Mouse (Mus musculus) left cerebral cortex, postnatal 25 days (tissue): ENCODE results near the gene Abcb8. TPM values are rescaled to one million over a fixed set of nuclear protein-coding genes. Genes with fewer than 3 reads are reported as not detected.
"Not testable (repeated sequence)": the region's sequence is repeated elsewhere in the genome, so short reads cannot be mapped to it uniquely, and the experiment has no call there.

Experiments
- DNase-seq, 2 experiments: peaks; one replicate each; pipeline ENCODE4 v3.0.0; 2022; ENCODE audit warnings: low spot score in 2 of 2, mixed read lengths in 1 of 2
- intact Hi-C: fragments of 180-260 bp; cut with DNase I; formaldehyde crosslinking; loops from one replicate; pipeline ENCODE4 v1.15.1; 2025
- total RNA-seq, 2 experiments: library from RNA; stranded (reverse); gene quantifications; 2 replicates each; pipeline ENCODE4 v1.2.3; 2021

Abcb8 gene
- total RNA-seq, 2 experiments from 2014 or later = 41.3 to 54.2 TPM

- DNase-seq = no peak
- intact Hi-C loops = loop anchor here (5.0 kb wide), 1 partner anchor 36 kb away; the partner anchor contains the start of gene Kcnh2
These were observed 5.1 kb upstream of the Abcb8 start for GRCm38 (mm10) chr5:24388246-24388915.

DNA sequence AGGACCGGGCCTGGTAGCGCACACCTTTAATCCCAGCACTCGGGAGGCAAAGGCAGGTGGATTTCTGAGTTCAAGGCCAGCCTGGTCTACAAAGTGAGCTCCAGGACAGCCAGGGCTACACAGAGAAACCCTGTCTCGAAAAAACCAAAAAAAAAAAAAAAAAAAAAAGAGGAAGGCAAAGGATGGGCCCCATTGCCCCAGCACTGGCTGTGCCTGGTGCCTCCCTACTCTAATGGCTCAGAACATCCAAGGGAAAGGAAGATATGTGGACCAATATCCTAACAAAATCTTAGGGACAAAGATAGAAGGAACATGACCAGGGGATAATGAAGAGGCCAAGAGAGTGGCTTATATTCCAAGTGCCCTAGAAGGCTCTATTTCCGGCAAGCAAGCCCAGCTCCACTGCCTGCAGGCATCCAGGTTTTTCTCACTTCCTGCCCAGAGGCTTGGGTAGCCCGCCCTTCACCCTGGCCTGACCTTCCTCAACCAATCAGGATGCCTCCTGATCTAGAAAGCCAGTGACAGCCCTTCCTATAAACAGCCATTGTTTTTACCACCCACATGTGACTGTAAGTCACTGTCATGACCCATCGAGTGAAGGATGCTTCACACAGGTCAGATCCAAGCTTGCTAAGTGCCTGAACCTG, 4.3 kb upstream of the Abcb8 start:
- intact Hi-C loops = loop anchor here (5.0 kb wide), 1 partner anchor 37 kb away; the partner anchor contains the start of gene Kcnh2
- no peak for DNase-seq

- no peak for DNase-seq
- intact Hi-C loops = loop anchor here (5.0 kb wide), 2 partner anchors 37 to 222 kb away; partner anchors contain the start of gene Kcnh2
These were observed 3.8 kb upstream of the Abcb8 start for GRCm38 (mm10) chr5:24389658-24390020.

- no peak for DNase-seq
- intact Hi-C loops = loop anchor here (5.0 kb wide), 1 partner anchor 225 kb away; no protein-coding TSS in a partner anchor
These were observed 1.6 kb upstream of the Abcb8 start, which contains the start of gene Atg9b for GRCm38 (mm10) chr5:24391864-24392263. TSS of gene Atg9b (minus strand) at chr5:24392143.

DNA sequence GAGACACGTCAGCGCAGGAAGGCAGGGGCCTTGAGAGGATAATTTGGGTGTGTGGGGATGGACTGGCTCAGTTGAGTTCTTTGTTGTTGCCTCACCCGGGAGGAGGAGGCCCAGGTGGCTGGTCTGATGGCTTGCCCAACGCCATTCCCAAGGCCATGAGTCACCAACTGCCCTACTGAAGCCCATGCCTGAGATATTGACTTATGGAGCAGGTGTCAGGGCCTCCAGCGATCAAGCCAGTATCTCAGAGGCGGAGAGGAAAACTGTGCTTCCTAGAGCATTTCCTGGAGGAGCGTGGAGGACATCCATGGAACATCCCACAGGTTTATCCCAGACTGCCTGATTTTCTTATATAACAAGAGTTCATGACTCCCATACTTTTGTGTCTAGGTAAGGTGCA, 739 bp upstream of the Abcb8 start:
- no peak for DNase-seq
- intact Hi-C loops = loop anchor here (5.0 kb wide), 1 partner anchor 225 kb away; no protein-coding TSS in a partner anchor

DNA sequence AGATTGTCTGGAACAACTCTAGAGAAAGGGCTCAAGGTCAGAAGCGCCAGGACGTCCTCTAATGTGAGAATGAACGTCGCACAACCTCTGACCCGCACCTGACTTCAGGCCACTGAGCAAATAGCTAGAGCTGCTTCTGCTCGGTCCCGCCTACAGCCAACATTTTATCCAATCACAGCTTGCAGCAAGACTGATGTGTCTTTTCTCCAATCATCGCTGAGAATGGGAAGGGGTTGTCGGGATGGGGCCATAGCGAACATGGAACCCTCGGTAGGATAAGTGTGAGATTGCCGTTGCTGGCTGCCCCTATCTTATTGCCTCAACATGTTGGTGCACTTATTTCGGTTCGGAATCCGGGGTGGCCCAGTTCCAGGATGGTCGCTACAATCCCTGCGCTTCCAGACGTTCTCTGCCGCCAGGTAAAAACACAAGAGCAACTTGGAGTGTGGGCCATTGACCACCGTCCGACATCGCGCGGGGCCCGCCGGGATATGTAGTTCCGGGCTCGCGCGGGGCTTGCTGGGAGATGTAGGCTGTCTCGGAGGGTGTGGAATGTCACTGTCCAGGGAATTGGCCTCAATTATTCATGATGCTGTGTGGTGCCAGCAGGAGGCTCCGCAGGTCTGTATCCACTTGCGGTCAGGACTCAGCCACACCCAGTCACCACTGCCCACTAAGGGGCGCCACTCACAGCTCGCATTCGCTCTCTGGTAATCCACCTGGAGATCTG, 867 bp downstream of the Abcb8 start:
- DNase-seq = peak; percentile 96 to 99
- intact Hi-C loops = loop anchor here (5.0 kb wide), 1 partner anchor 227 kb away; no protein-coding TSS in a partner anchor

DNA sequence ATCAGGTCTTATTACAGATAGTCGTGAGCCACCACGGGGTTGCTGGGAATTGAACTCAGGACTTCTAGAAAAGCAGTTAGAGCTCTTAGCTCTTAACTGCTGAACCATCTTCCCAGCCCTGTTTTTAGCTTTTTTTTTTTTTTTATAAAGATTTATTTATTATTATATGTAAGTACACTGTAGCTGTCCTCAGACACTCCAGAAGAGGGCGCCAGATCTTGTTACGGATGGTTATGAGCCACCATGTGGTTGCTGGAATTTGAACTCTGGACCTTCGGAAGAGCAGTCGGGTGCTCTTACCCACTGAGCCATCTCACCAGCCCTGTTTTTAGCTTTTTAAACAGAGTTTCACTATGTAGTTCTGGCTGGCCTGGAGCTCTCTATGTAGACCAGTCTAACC, 2.8 kb downstream of the Abcb8 start:
- intact Hi-C loops = loop anchor here (5.0 kb wide), 1 partner anchor 76 kb away; no protein-coding TSS in a partner anchor
- DNase-seq = not testable (repeated sequence)

- peak in 1 of 2 experiments; percentile 39 for DNase-seq
- intact Hi-C loops = loop anchor here (5.0 kb wide), 1 partner anchor 73 kb away; no protein-coding TSS in a partner anchor
These were observed 6.2 kb downstream of the Abcb8 start for GRCm38 (mm10) chr5:24399686-24400085.

DNA sequence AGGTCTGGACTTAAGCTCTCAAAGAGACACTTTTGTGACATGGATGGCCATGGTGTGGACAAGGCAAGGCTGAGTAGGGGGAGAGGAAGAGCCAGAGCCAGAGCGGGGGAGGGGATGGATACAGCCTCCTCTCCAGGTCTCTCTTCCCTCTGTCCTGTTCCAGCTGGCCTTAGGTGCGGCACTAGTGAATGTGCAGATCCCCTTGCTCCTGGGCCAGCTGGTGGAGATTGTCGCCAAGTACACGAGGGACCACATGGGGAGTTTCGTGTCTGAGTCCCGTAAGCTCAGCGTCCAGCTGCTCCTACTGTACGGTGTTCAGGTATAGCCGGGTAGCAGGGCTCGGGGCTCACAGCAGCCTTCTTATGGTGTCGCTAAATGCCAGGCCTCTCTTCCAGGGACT, 6.9 kb downstream of the Abcb8 start:
- intact Hi-C loops = no loop called here
- no peak for DNase-seq

DNA sequence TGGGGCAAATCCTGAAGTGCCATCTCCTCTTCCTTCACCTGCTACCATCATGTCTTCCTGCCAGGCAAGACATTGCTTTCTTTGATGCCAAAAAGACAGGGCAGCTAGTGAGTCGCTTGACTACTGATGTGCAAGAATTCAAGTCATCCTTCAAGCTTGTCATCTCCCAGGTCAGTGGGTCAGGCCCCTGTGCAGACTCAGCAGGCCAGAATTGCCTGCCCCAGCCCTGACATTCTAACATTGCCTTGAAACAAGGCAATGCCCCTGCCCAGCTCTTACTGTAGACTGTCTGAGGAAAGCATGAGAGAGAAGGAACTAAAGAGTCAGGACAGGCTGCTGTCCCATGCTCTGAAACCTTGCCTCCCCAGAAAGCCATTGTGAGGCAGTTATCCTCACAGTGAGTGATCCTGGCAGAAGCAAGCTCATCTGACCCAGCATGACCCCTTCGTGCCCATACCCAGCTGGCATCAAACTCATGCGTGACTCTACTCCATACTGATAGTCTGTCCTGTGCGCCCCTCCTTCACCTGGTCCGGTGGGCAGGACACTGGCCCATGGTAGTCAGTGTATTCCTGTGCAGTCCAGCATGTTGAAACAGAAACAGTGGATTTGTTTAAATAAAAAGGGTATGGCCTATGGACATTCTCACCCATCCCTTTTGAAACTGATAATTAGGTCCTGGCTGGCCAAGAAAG, 7.6 kb downstream of the Abcb8 start:
- intact Hi-C loops = no loop called here
- DNase-seq = no peak

DNA sequence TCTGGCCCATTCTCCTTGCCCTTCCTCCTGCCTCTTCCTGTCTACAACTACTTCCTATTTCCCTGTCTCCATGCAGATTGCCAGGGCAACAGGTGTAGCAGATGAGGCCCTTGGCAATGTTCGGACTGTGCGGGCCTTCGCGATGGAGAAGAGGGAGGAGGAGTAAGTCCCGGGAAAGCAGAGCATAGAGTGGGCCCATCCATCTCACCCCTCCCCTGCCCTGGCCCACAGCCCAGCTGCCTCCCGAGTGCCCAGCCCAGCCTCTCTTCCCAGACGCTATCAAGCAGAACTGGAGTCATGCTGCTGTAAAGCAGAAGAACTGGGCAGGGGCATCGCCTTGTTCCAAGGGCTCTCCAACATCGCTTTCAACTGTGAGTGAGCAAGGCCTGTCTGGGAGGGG, 8.5 kb downstream of the Abcb8 start:
- intact Hi-C loops = no loop called here
- DNase-seq = no peak

GRCm38 (mm10) chr5:24404594-24405360, 11.3 kb downstream of the Abcb8 start:
- peak in 1 of 2 experiments; percentile 53 for DNase-seq
- intact Hi-C loops = no loop called here

DNA sequence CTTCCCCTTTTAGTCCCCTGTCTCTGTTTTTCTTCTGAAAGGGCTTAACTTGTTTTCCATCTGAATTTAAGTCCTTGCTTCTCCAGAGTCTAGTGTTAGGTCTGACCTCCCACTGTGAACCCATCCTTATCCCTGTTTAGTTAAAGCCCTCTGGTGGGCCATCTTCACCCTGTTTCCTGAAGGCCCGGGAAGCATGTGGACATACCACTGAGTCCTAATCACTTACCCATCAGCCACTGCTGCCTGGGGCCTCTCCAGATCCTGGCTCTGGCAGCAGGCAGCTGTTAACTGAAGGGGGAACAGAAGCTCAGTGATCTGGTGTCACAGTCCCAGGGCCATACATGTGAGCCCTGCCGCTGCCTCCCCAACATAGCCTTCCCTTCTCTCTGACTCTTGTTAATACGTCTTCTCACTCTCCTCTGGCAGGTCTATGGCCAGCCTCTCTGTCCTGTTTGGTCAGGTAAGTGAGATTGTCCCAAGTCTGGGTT, 12.0 kb downstream of the Abcb8 start:
- no peak for DNase-seq
- intact Hi-C loops = no loop called here

DNA sequence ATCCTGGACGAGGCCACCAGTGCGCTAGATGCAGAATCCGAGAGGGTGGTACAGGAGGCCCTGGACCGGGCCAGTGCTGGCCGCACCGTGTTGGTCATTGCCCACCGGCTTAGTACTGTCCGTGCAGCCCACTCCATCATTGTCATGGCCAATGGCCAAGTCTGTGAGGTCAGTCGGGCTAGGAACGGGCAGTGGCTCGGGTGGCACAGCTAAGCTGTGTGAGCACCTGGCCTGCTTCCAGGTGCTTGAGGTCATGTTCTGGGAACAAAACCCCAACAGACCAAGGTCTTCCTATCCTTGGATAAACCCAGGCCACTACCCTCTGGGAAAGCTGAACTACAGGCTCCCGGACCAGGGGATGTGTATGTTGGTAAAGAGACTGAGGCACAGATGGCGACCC, 15.2 kb downstream of the Abcb8 start:
- DNase-seq = no peak
- intact Hi-C loops = no loop called here

- intact Hi-C loops = no loop called here
- DNase-seq = no peak
These were observed 16.0 kb downstream of the Abcb8 start for GRCm38 (mm10) chr5:24409466-24409865.

GRCm38 (mm10) chr5:24412063-24412462, 18.6 kb downstream of the Abcb8 start:
- intact Hi-C loops = no loop called here
- no peak for DNase-seq

GRCm38 (mm10) chr5:24413042-24413693, 19.7 kb downstream of the Abcb8 start, which contains the start of gene Asic3:
TSS of gene Asic3 (plus strand) at chr5:24413392.
- DNase-seq = no peak
- intact Hi-C loops = no loop called here

DNA sequence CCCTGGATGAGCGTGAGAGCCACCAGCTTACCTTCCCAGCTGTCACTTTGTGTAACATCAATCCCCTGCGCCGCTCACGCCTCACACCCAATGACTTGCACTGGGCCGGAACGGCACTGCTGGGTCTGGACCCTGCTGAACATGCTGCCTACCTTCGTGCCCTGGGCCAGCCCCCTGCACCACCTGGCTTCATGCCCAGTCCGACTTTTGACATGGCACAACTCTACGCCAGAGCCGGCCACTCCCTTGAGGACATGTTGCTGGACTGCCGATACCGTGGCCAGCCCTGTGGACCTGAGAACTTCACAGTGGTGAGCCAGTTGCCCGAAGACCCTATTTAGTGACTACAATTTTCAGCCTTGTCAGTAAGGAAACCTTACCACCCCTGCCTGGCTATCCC, 20.5 kb downstream of the Abcb8 start:
- intact Hi-C loops = no loop called here
- DNase-seq = no peak
